Comparison of ENCODE assay signal across 8 mouse cellular contexts in the genomic region with DNA sequence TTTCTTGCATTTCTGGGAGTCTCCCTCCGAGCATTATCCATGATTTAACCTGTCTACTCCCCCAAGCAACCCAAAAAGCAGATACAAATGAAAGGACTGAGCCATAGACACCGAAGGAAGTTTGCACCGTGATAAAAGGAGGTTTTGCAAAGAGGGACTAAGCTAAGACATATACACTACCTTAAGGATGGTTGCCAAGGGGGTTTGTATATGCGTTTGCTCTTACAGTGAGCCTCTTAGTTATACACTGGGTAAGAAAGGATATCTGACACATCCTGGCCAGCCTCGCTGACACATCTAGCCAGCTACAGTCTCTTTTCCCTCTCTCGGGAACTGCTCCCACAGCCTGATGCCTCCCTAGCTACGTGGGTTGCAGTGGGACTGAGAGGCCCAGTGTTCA. TPM values are rescaled to one million over a fixed set of nuclear protein-coding genes. Genes with fewer than 3 reads are reported as not detected.
A peak's percentile ranks its signal among the peaks of the same experiment; 100 is the strongest.
DNase-seq lines count a peak whose midpoint lies in the region; ATAC-seq and TF ChIP-seq lines count a peak whose summit lies in the region.

No protein-coding gene starts in this region.

- DNase-seq in kidney, adult 2 months: no peak
- DNase-seq in kidney, adult 9 months: no peak
- peak; percentile 17 for DNase-seq in MN1 (ENCODE audit: low spot score)
- peak; percentile 67 for DNase-seq in midbrain, embryonic 11.5 days (ENCODE audit: low spot score, missing footprints)
- DNase-seq in urinary bladder, adult 2 months (ENCODE audit: low spot score): no peak
- no peak for DNase-seq in urinary bladder, postnatal 14 days (ENCODE audit: low spot score)
- DNase-seq in gastrocnemius, postnatal 10 days: no peak

- 0 out of 2 replicates have a peak overlapping the region, but pooled peaks have one; percentile 49 for H3K9ac ChIP-seq in hindbrain, embryonic 12.5 days
- peak overlapping the region; percentile 49; the same call in 1 of the 2 replicates for H3K9ac ChIP-seq in midbrain, embryonic 11.5 days (ENCODE audit: low read length)

- no peaks in the 10 kb centered on the region for H3K36me3 ChIP-seq in kidney, adult 2 months (ENCODE audit: control insufficient read depth, insufficient read depth, low read length)
- H3K36me3 ChIP-seq in hindbrain, embryonic 12.5 days: 0 out of 2 replicates have a peak, but pooled peaks cover 4% of the 10 kb centered on the region
- no peaks in the 10 kb centered on the region for H3K36me3 ChIP-seq in midbrain, embryonic 11.5 days (ENCODE audit: control insufficient read depth, insufficient read depth, low read length)

- TF ChIP-seq CTCF in kidney, adult 2 months (conservative IDR thresholded peaks at IDR 0.05; ENCODE audit: insufficient read depth, insufficient read length, low read depth, low read length): no peak

- H3K9me3 ChIP-seq in hindbrain, embryonic 12.5 days (replicated peaks): no peaks in the 10 kb centered on the region
- no peaks in the 10 kb centered on the region for H3K9me3 ChIP-seq in midbrain, embryonic 11.5 days (ENCODE audit: control insufficient read depth, low read length)

- TF ChIP-seq POLR2A in kidney, adult 2 months (IDR thresholded peaks at IDR 0.05; ENCODE audit: low read depth, low read length): no peak

- H3K4me3 ChIP-seq in kidney, adult 2 months (ENCODE audit: insufficient read depth, low read depth, low read length): no peak overlapping the region
- peak overlapping the region; percentile 15; the same call in 1 of the 2 replicates for H3K4me3 ChIP-seq in hindbrain, embryonic 12.5 days
- H3K4me3 ChIP-seq in midbrain, embryonic 11.5 days (ENCODE audit: low read depth, low read length): no peak overlapping the region

- peak overlapping the region; percentile 10; the same call in 1 of the 2 replicates for H3K27ac ChIP-seq in kidney, adult 2 months (ENCODE audit: insufficient read depth, low read depth, low read length)
- H3K27ac ChIP-seq in hindbrain, embryonic 12.5 days: no peak overlapping the region
- no peak overlapping the region for H3K27ac ChIP-seq in midbrain, embryonic 11.5 days (ENCODE audit: low read depth, low read length)

- H3K4me2 ChIP-seq in hindbrain, embryonic 12.5 days (replicated peaks): peak overlapping the region; percentile 49
- H3K4me2 ChIP-seq in midbrain, embryonic 11.5 days: peak overlapping the region; percentile 46

- 69% methylated on average over 7 of the region's 7 CpGs for WGBS in kidney, adult 2 months
- 64% methylated on average over 7 of the region's 7 CpGs for WGBS in hindbrain, embryonic 12.5 days
- WGBS in midbrain, embryonic 11.5 days: 80% methylated on average over 7 of the region's 7 CpGs

- no peaks in the 10 kb centered on the region for H3K27me3 ChIP-seq in kidney, adult 2 months (replicated peaks; ENCODE audit: control insufficient read depth, insufficient read depth, low read length)
- H3K27me3 ChIP-seq in hindbrain, embryonic 12.5 days: peaks cover 5% of the 10 kb centered on the region; the same call in 1 of the 2 replicates
- H3K27me3 ChIP-seq in midbrain, embryonic 11.5 days (ENCODE audit: control insufficient read depth, insufficient read depth, low read length): no peaks in the 10 kb centered on the region

- ATAC-seq in hindbrain, embryonic 12.5 days (ENCODE audit: low FRiP score): no peak
- ATAC-seq in midbrain, embryonic 11.5 days (ENCODE audit: low FRiP score): no peak

- H3K4me1 ChIP-seq in kidney, adult 2 months (ENCODE audit: control insufficient read depth, insufficient read depth, low read length): peaks cover 9% of the 10 kb centered on the region; the same call in 1 of the 2 replicates
- H3K4me1 ChIP-seq in hindbrain, embryonic 12.5 days: peaks cover 17% of the 10 kb centered on the region
- peaks cover 7% of the 10 kb centered on the region for H3K4me1 ChIP-seq in midbrain, embryonic 11.5 days (ENCODE audit: control insufficient read depth, insufficient read depth, low read length)

RNA-seq across cellular contexts. Expression of gene AI837181, which starts 9.0 kb away (rescaled TPM):
- 71.4 and 78.4 TPM in 2 replicates for polyA plus RNA-seq in kidney, adult 2 months (2012; rRNA removed)
- 59.0 and 59.6 TPM in 2 replicates for polyA plus RNA-seq in hindbrain, embryonic 12.5 days (2016; fragmentation: Nextera tagmentation; extraction: Ambion mirVana)
- 31.6 and 33.1 TPM in 2 replicates for polyA plus RNA-seq in midbrain, embryonic 11.5 days (2014; fragmentation: Nextera tagmentation; extraction: Ambion mirVana)
- 65.3 and 68.9 TPM in 2 replicates for polyA plus RNA-seq in urinary bladder, adult 2 months (2012; rRNA removed)
- total RNA-seq in gastrocnemius, postnatal 10 days (2021): 10 to 100 TPM; 47.8 to 50.5 TPM

RNA-seq across cellular contexts. Expression of gene Drap1, which starts 9.2 kb away (rescaled TPM):
- polyA plus RNA-seq in kidney, adult 2 months (2012; rRNA removed): 124 and 150 TPM in 2 replicates
- polyA plus RNA-seq in hindbrain, embryonic 12.5 days (2016; fragmentation: Nextera tagmentation; extraction: Ambion mirVana): 276 and 280 TPM in 2 replicates
- polyA plus RNA-seq in midbrain, embryonic 11.5 days (2014; fragmentation: Nextera tagmentation; extraction: Ambion mirVana): 187 and 204 TPM in 2 replicates
- 228 and 236 TPM in 2 replicates for polyA plus RNA-seq in urinary bladder, adult 2 months (2012; rRNA removed)
- total RNA-seq in gastrocnemius, postnatal 10 days (2021): 100 to 1,000 TPM; 513 to 561 TPM

RNA-seq across cellular contexts. Expression of gene Fosl1, which starts 13.4 kb away (rescaled TPM):
- polyA plus RNA-seq in kidney, adult 2 months (2012; rRNA removed): 0.07 and 0.27 TPM in 2 replicates
- not detected in 2 replicates for polyA plus RNA-seq in hindbrain, embryonic 12.5 days (2016; fragmentation: Nextera tagmentation; extraction: Ambion mirVana)
- not detected in 2 replicates for polyA plus RNA-seq in midbrain, embryonic 11.5 days (2014; fragmentation: Nextera tagmentation; extraction: Ambion mirVana)
- polyA plus RNA-seq in urinary bladder, adult 2 months (2012; rRNA removed): 0.07 TPM in 1 of 2 replicates, not detected in the other
- total RNA-seq in gastrocnemius, postnatal 10 days (2021): not detected

RNA-seq across cellular contexts. Expression of gene Ccdc85b, which starts 23.7 kb away (rescaled TPM):
- 5.0 and 5.8 TPM in 2 replicates for polyA plus RNA-seq in kidney, adult 2 months (2012; rRNA removed)
- 10.7 and 11.0 TPM in 2 replicates for polyA plus RNA-seq in hindbrain, embryonic 12.5 days (2016; fragmentation: Nextera tagmentation; extraction: Ambion mirVana)
- polyA plus RNA-seq in midbrain, embryonic 11.5 days (2014; fragmentation: Nextera tagmentation; extraction: Ambion mirVana): 6.9 and 7.8 TPM in 2 replicates
- polyA plus RNA-seq in urinary bladder, adult 2 months (2012; rRNA removed): 11.3 and 15.1 TPM in 2 replicates
- 1 to 10 TPM; 8.2 to 9.1 TPM for total RNA-seq in gastrocnemius, postnatal 10 days (2021)

RNA-seq across cellular contexts. Expression of gene Fibp, which starts 26.5 kb away (rescaled TPM):
- polyA plus RNA-seq in kidney, adult 2 months (2012; rRNA removed): 99.5 and 117 TPM in 2 replicates
- 133 and 144 TPM in 2 replicates for polyA plus RNA-seq in hindbrain, embryonic 12.5 days (2016; fragmentation: Nextera tagmentation; extraction: Ambion mirVana)
- 98.3 and 103 TPM in 2 replicates for polyA plus RNA-seq in midbrain, embryonic 11.5 days (2014; fragmentation: Nextera tagmentation; extraction: Ambion mirVana)
- polyA plus RNA-seq in urinary bladder, adult 2 months (2012; rRNA removed): 95.7 and 122 TPM in 2 replicates
- total RNA-seq in gastrocnemius, postnatal 10 days (2021): 10 to 100 TPM; 53.2 to 54.6 TPM

Comparison
In these comparisons a context has a peak if more than half of its experiments do, and no peak if none do; other contexts are left out.
1. DNase-seq: peak in MN1 (single experiment) and midbrain, embryonic 11.5 days (single experiment); none in kidney, adult 2 months (single experiment), kidney, adult 9 months (single experiment), urinary bladder, adult 2 months (single experiment), urinary bladder, postnatal 14 days (single experiment) and gastrocnemius, postnatal 10 days (single experiment).